Mouse (Mus musculus): ENCODE data around the gene Psmb7. TPM values are rescaled to one million over a fixed set of nuclear protein-coding genes. Genes with fewer than 3 reads are reported as not detected.

Psmb7 gene
- polyA plus RNA-seq, 1 experiment from 2014 or later: 162 TPM

GRCm38 (mm10) chr2:38650340-38650739, 6.5 kb upstream of the Psmb7 start:
- Histone ChIP-seq H3K9ac (ENCODE audit: low read length) (no peak overlapping the region), H3K4me2 (replicated peaks; ENCODE audit: low read depth) (no peak overlapping the region), H3K4me3 (ENCODE audit: low read depth, low read length) (no peak overlapping the region), H3K27me3 (ENCODE audit: control insufficient read depth, insufficient read depth, low read length) (no peaks in the 10 kb centered on the region), H3K4me1 (replicated peaks; ENCODE audit: control insufficient read depth, insufficient read depth) (no peaks in the 10 kb centered on the region), H3K27ac (replicated peaks) (no peak overlapping the region), H3K36me3 (ENCODE audit: control insufficient read depth, insufficient read depth, low read length) (no peaks in the 10 kb centered on the region), H3K9me3 (ENCODE audit: control insufficient read depth, low read length) (no peaks in the 10 kb centered on the region)
- WGBS: 78% methylated on average over 1 of the region's 1 CpGs
- TF ChIP-seq EP300 (optimal IDR thresholded peaks at IDR 0.05) (no peak), CTCF (IDR thresholded peaks at IDR 0.05; ENCODE audit: low read depth) (no peak)
- DNase-seq (ENCODE audit: low spot score) (no peak), ATAC-seq (ENCODE audit: low FRiP score, low TSS enrichment) (no peak)

- no peaks in the 10 kb centered on the region for H3K27me3 ChIP-seq (ENCODE audit: control insufficient read depth, insufficient read depth, low read length)
- no peaks in the 10 kb centered on the region for H3K9me3 ChIP-seq (ENCODE audit: control insufficient read depth, low read length)
- H3K36me3 ChIP-seq (ENCODE audit: control insufficient read depth, insufficient read depth, low read length): no peaks in the 10 kb centered on the region
- H3K27ac ChIP-seq (replicated peaks): no peak overlapping the region
- no peak for DNase-seq (ENCODE audit: low spot score)
- no peak for ATAC-seq (ENCODE audit: low FRiP score, low TSS enrichment)
- WGBS: 74% methylated on average over 7 of the region's 7 CpGs
- no peak for TF ChIP-seq EP300 (optimal IDR thresholded peaks at IDR 0.05)
- no peak for TF ChIP-seq CTCF (IDR thresholded peaks at IDR 0.05; ENCODE audit: low read depth)
- H3K4me2 ChIP-seq (replicated peaks; ENCODE audit: low read depth): no peak overlapping the region
- no peak overlapping the region for H3K4me3 ChIP-seq (ENCODE audit: low read depth, low read length)
- H3K4me1 ChIP-seq (replicated peaks; ENCODE audit: control insufficient read depth, insufficient read depth): peaks cover 4% of the 10 kb centered on the region; the same call in 1 of the 2 replicates
- H3K9ac ChIP-seq (ENCODE audit: low read length): no peak overlapping the region
Observed at GRCm38 (mm10) chr2:38647661-38648060, 3.8 kb upstream of the Psmb7 start.

- no peak overlapping the region for H3K27ac ChIP-seq (replicated peaks)
- no peaks in the 10 kb centered on the region for H3K27me3 ChIP-seq (ENCODE audit: control insufficient read depth, insufficient read depth, low read length)
- H3K4me1 ChIP-seq (replicated peaks; ENCODE audit: control insufficient read depth, insufficient read depth): peaks cover 4% of the 10 kb centered on the region; the same call in 1 of the 2 replicates
- no peak overlapping the region for H3K4me3 ChIP-seq (ENCODE audit: low read depth, low read length)
- H3K36me3 ChIP-seq (ENCODE audit: control insufficient read depth, insufficient read depth, low read length): no peaks in the 10 kb centered on the region
- TF ChIP-seq EP300 (optimal IDR thresholded peaks at IDR 0.05) (no peak), CTCF (IDR thresholded peaks at IDR 0.05; ENCODE audit: low read depth) (no peak)
- H3K9me3 ChIP-seq (ENCODE audit: control insufficient read depth, low read length): no peaks in the 10 kb centered on the region
- no peak for ATAC-seq (ENCODE audit: low FRiP score, low TSS enrichment)
- whole genome bisulfite sequencing: 71% methylated on average over 8 of the region's 8 CpGs
- no peak for DNase-seq (ENCODE audit: low spot score)
- no peak overlapping the region for H3K9ac ChIP-seq (ENCODE audit: low read length)
- no peak overlapping the region for H3K4me2 ChIP-seq (replicated peaks; ENCODE audit: low read depth)
Observed at GRCm38 (mm10) chr2:38647201-38647606, 3.3 kb upstream of the Psmb7 start.

- no peaks in the 10 kb centered on the region for H3K27me3 ChIP-seq (ENCODE audit: control insufficient read depth, insufficient read depth, low read length)
- peaks cover 4% of the 10 kb centered on the region; the same call in 1 of the 2 replicates for H3K4me1 ChIP-seq (replicated peaks; ENCODE audit: control insufficient read depth, insufficient read depth)
Observed at GRCm38 (mm10) chr2:38645936-38646335, 2.0 kb upstream of the Psmb7 start.

GRCm38 (mm10) chr2:38641761-38642160, 2.1 kb downstream of the Psmb7 start:
- no peak for DNase-seq (ENCODE audit: low spot score)
- no peak for TF ChIP-seq EP300 (optimal IDR thresholded peaks at IDR 0.05)
- TF ChIP-seq CTCF (IDR thresholded peaks at IDR 0.05; ENCODE audit: low read depth): no peak
- Histone ChIP-seq H3K4me2 (replicated peaks; ENCODE audit: low read depth) (no peak overlapping the region), H3K4me3 (ENCODE audit: low read depth, low read length) (no peak overlapping the region), H3K27ac (replicated peaks) (no peak overlapping the region), H3K36me3 (ENCODE audit: control insufficient read depth, insufficient read depth, low read length) (peaks cover 7% of the 10 kb centered on the region; the same call in 1 of the 2 replicates), H3K4me1 (replicated peaks; ENCODE audit: control insufficient read depth, insufficient read depth) (peaks cover 4% of the 10 kb centered on the region; the same call in 1 of the 2 replicates), H3K9ac (ENCODE audit: low read length) (no peak overlapping the region), H3K27me3 (ENCODE audit: control insufficient read depth, insufficient read depth, low read length) (no peaks in the 10 kb centered on the region), H3K9me3 (ENCODE audit: control insufficient read depth, low read length) (no peaks in the 10 kb centered on the region)
- ATAC-seq (ENCODE audit: low FRiP score, low TSS enrichment): no peak
- 93% methylated on average over 1 of the region's 1 CpGs for WGBS

More at GRCm38 (mm10) chr2:38645936-38646335, 2.0 kb upstream of the Psmb7 start:
- H3K27ac ChIP-seq (replicated peaks): no peak overlapping the region
- no peaks in the 10 kb centered on the region for H3K9me3 ChIP-seq (ENCODE audit: control insufficient read depth, low read length)
- H3K36me3 ChIP-seq (ENCODE audit: control insufficient read depth, insufficient read depth, low read length): no peaks in the 10 kb centered on the region
- ATAC-seq (ENCODE audit: low FRiP score, low TSS enrichment): peak; percentile 73
- 0% methylated on average over 3 of the region's 3 CpGs for WGBS
- DNase-seq (ENCODE audit: low spot score): peak; percentile 80
- no peak overlapping the region for H3K9ac ChIP-seq (ENCODE audit: low read length)
- no peak overlapping the region for H3K4me2 ChIP-seq (replicated peaks; ENCODE audit: low read depth)
- no peak overlapping the region for H3K4me3 ChIP-seq (ENCODE audit: low read depth, low read length)
- TF ChIP-seq EP300 (optimal IDR thresholded peaks at IDR 0.05): no peak
- TF ChIP-seq CTCF (IDR thresholded peaks at IDR 0.05; ENCODE audit: low read depth): peak; percentile 81

- no peak overlapping the region for H3K4me3 ChIP-seq (ENCODE audit: low read depth, low read length)
- H3K9me3 ChIP-seq (ENCODE audit: control insufficient read depth, low read length): no peaks in the 10 kb centered on the region
- no peak for TF ChIP-seq EP300 (optimal IDR thresholded peaks at IDR 0.05)
- peak; percentile 61 for TF ChIP-seq CTCF (IDR thresholded peaks at IDR 0.05; ENCODE audit: low read depth)
- DNase-seq (ENCODE audit: low spot score) (no peak), ATAC-seq (ENCODE audit: low FRiP score, low TSS enrichment) (no peak)
- peaks cover 18% of the 10 kb centered on the region for H3K36me3 ChIP-seq (ENCODE audit: control insufficient read depth, insufficient read depth, low read length)
- 64% methylated on average over 4 of the region's 4 CpGs for WGBS
- no peaks in the 10 kb centered on the region for H3K4me1 ChIP-seq (replicated peaks; ENCODE audit: control insufficient read depth, insufficient read depth)
- H3K4me2 ChIP-seq (replicated peaks; ENCODE audit: low read depth): no peak overlapping the region
- no peaks in the 10 kb centered on the region for H3K27me3 ChIP-seq (ENCODE audit: control insufficient read depth, insufficient read depth, low read length)
- H3K27ac ChIP-seq (replicated peaks): no peak overlapping the region
- no peak overlapping the region for H3K9ac ChIP-seq (ENCODE audit: low read length)
Observed at GRCm38 (mm10) chr2:38637716-38638267, 6.1 kb downstream of the Psmb7 start.
